Mouse (Mus musculus): ENCODE measurements around the gene Zdhhc13. TPM values are rescaled to one million over a fixed set of nuclear protein-coding genes. Genes with fewer than 3 reads are reported as not detected.
A peak's percentile ranks its signal among the peaks of the same experiment; 100 is the strongest.

Zdhhc13 gene
- polyA plus RNA-seq, 1 experiment from 2014 or later, result 49.7 TPM

GRCm38 (mm10) chr7:48829177-48829910, 40.5 kb downstream of the Zdhhc13 start:
- DNase-seq, result no peak
- no peak overlapping the region for H3K9ac ChIP-seq (replicated peaks; ENCODE audit: low read length)
- no peak overlapping the region for H3K27ac ChIP-seq (replicated peaks; ENCODE audit: low read depth, low read length)
- WGBS, result 85% methylated on average over 5 of the region's 5 CpGs
- H3K4me1 ChIP-seq (ENCODE audit: control insufficient read depth, insufficient read depth, low read length), result 0 out of 2 replicates have a peak, but pooled peaks cover 3% of the 10 kb centered on the region
- H3K9me3 ChIP-seq (ENCODE audit: control insufficient read depth, low read length), result no peaks in the 10 kb centered on the region
- H3K4me2 ChIP-seq (ENCODE audit: low read length), result no peak overlapping the region
- ATAC-seq (ENCODE audit: low FRiP score, low TSS enrichment), result no peak
- H3K4me3 ChIP-seq (replicated peaks; ENCODE audit: low read depth, low read length), result no peak overlapping the region
- H3K36me3 ChIP-seq (ENCODE audit: control insufficient read depth, insufficient read depth, low read length), result peaks cover 37% of the 10 kb centered on the region
- H3K27me3 ChIP-seq (ENCODE audit: control insufficient read depth, insufficient read depth, low read length), result peaks cover 12% of the 10 kb centered on the region; the same call in 1 of the 2 replicates

- no peak overlapping the region for H3K27ac ChIP-seq (replicated peaks; ENCODE audit: low read depth, low read length)
- peaks cover 27% of the 10 kb centered on the region for H3K36me3 ChIP-seq (ENCODE audit: control insufficient read depth, insufficient read depth, low read length)
- no peak overlapping the region for H3K4me2 ChIP-seq (ENCODE audit: low read length)
- ATAC-seq (ENCODE audit: low FRiP score, low TSS enrichment) (no peak), DNase-seq (no peak)
- H3K4me1 ChIP-seq (ENCODE audit: control insufficient read depth, insufficient read depth, low read length), result peaks cover 12% of the 10 kb centered on the region; the same call in 1 of the 2 replicates
- H3K27me3 ChIP-seq (ENCODE audit: control insufficient read depth, insufficient read depth, low read length), result peaks cover 12% of the 10 kb centered on the region; the same call in 1 of the 2 replicates
- H3K9ac ChIP-seq (replicated peaks; ENCODE audit: low read length), result no peak overlapping the region
- no peak overlapping the region for H3K4me3 ChIP-seq (replicated peaks; ENCODE audit: low read depth, low read length)
- no peaks in the 10 kb centered on the region for H3K9me3 ChIP-seq (ENCODE audit: control insufficient read depth, low read length)
- 70% methylated on average over 2 of the region's 2 CpGs for WGBS
Observed at GRCm38 (mm10) chr7:48830395-48830794, 41.6 kb downstream of the Zdhhc13 start.

GRCm38 (mm10) chr7:48832735-48833134, 43.9 kb downstream of the Zdhhc13 start:
- peaks cover 5% of the 10 kb centered on the region for H3K36me3 ChIP-seq (ENCODE audit: control insufficient read depth, insufficient read depth, low read length)
- H3K27ac ChIP-seq (replicated peaks; ENCODE audit: low read depth, low read length), result no peak overlapping the region
- H3K4me1 ChIP-seq (ENCODE audit: control insufficient read depth, insufficient read depth, low read length), result peaks cover 13% of the 10 kb centered on the region; the same call in 1 of the 2 replicates
- DNase-seq (no peak), ATAC-seq (ENCODE audit: low FRiP score, low TSS enrichment) (no peak)
- H3K27me3 ChIP-seq (ENCODE audit: control insufficient read depth, insufficient read depth, low read length), result peaks cover 25% of the 10 kb centered on the region
- 85% methylated on average over 1 of the region's 1 CpGs for WGBS
- no peak overlapping the region for H3K9ac ChIP-seq (replicated peaks; ENCODE audit: low read length)
- no peaks in the 10 kb centered on the region for H3K9me3 ChIP-seq (ENCODE audit: control insufficient read depth, low read length)
- no peak overlapping the region for H3K4me3 ChIP-seq (replicated peaks; ENCODE audit: low read depth, low read length)
- H3K4me2 ChIP-seq (ENCODE audit: low read length), result no peak overlapping the region

GRCm38 (mm10) chr7:48834371-48834970, 45.7 kb downstream of the Zdhhc13 start:
- Histone ChIP-seq H3K4me2 (ENCODE audit: low read length) (no peak overlapping the region), H3K27me3 (ENCODE audit: control insufficient read depth, insufficient read depth, low read length) (peaks cover 41% of the 10 kb centered on the region), H3K4me1 (ENCODE audit: control insufficient read depth, insufficient read depth, low read length) (peaks cover 13% of the 10 kb centered on the region; the same call in 1 of the 2 replicates), H3K36me3 (ENCODE audit: control insufficient read depth, insufficient read depth, low read length) (no peaks in the 10 kb centered on the region), H3K9ac (replicated peaks; ENCODE audit: low read length) (no peak overlapping the region), H3K27ac (replicated peaks; ENCODE audit: low read depth, low read length) (no peak overlapping the region), H3K4me3 (replicated peaks; ENCODE audit: low read depth, low read length) (no peak overlapping the region), H3K9me3 (ENCODE audit: control insufficient read depth, low read length) (no peaks in the 10 kb centered on the region)
- WGBS, result 39% methylated on average over 4 of the region's 4 CpGs
- DNase-seq (peak; percentile 12), ATAC-seq (ENCODE audit: low FRiP score, low TSS enrichment) (no peak)

GRCm38 (mm10) chr7:48834989-48835626, 46.3 kb downstream of the Zdhhc13 start:
- no peaks in the 10 kb centered on the region for H3K36me3 ChIP-seq (ENCODE audit: control insufficient read depth, insufficient read depth, low read length)
- no peak overlapping the region for H3K9ac ChIP-seq (replicated peaks; ENCODE audit: low read length)
- 24% methylated on average over 12 of the region's 12 CpGs for WGBS
- peaks cover 47% of the 10 kb centered on the region for H3K27me3 ChIP-seq (ENCODE audit: control insufficient read depth, insufficient read depth, low read length)
- ATAC-seq (ENCODE audit: low FRiP score, low TSS enrichment) (no peak), DNase-seq (peak; percentile 41)
- no peak overlapping the region for H3K27ac ChIP-seq (replicated peaks; ENCODE audit: low read depth, low read length)
- H3K4me3 ChIP-seq (replicated peaks; ENCODE audit: low read depth, low read length), result no peak overlapping the region
- no peak overlapping the region for H3K4me2 ChIP-seq (ENCODE audit: low read length)
- peaks cover 13% of the 10 kb centered on the region; the same call in 1 of the 2 replicates for H3K4me1 ChIP-seq (ENCODE audit: control insufficient read depth, insufficient read depth, low read length)
- H3K9me3 ChIP-seq (ENCODE audit: control insufficient read depth, low read length), result no peaks in the 10 kb centered on the region

GRCm38 (mm10) chr7:48836949-48837348, 48.1 kb downstream of the Zdhhc13 start:
- no peak overlapping the region for H3K27ac ChIP-seq (replicated peaks; ENCODE audit: low read depth, low read length)
- WGBS, result 87% methylated on average over 6 of the region's 6 CpGs
- peaks cover 13% of the 10 kb centered on the region; the same call in 1 of the 2 replicates for H3K4me1 ChIP-seq (ENCODE audit: control insufficient read depth, insufficient read depth, low read length)
- H3K9me3 ChIP-seq (ENCODE audit: control insufficient read depth, low read length), result no peaks in the 10 kb centered on the region
- ATAC-seq (ENCODE audit: low FRiP score, low TSS enrichment) (no peak), DNase-seq (no peak)
- peaks cover 49% of the 10 kb centered on the region for H3K27me3 ChIP-seq (ENCODE audit: control insufficient read depth, insufficient read depth, low read length)
- H3K4me2 ChIP-seq (ENCODE audit: low read length), result no peak overlapping the region
- H3K36me3 ChIP-seq (ENCODE audit: control insufficient read depth, insufficient read depth, low read length), result no peaks in the 10 kb centered on the region
- no peak overlapping the region for H3K9ac ChIP-seq (replicated peaks; ENCODE audit: low read length)
- H3K4me3 ChIP-seq (replicated peaks; ENCODE audit: low read depth, low read length), result no peak overlapping the region

GRCm38 (mm10) chr7:48838434-48838833, 49.6 kb downstream of the Zdhhc13 start:
- no peak overlapping the region for H3K27ac ChIP-seq (replicated peaks; ENCODE audit: low read depth, low read length)
- H3K36me3 ChIP-seq (ENCODE audit: control insufficient read depth, insufficient read depth, low read length), result no peaks in the 10 kb centered on the region
- DNase-seq, result no peak
- H3K9me3 ChIP-seq (ENCODE audit: control insufficient read depth, low read length), result no peaks in the 10 kb centered on the region
- WGBS, result 77% methylated on average over 2 of the region's 2 CpGs
- no peak overlapping the region for H3K9ac ChIP-seq (replicated peaks; ENCODE audit: low read length)
- peaks cover 47% of the 10 kb centered on the region for H3K27me3 ChIP-seq (ENCODE audit: control insufficient read depth, insufficient read depth, low read length)
- H3K4me1 ChIP-seq (ENCODE audit: control insufficient read depth, insufficient read depth, low read length), result peaks cover 13% of the 10 kb centered on the region; the same call in 1 of the 2 replicates
- no peak for ATAC-seq (ENCODE audit: low FRiP score, low TSS enrichment)
- no peak overlapping the region for H3K4me2 ChIP-seq (ENCODE audit: low read length)
- H3K4me3 ChIP-seq (replicated peaks; ENCODE audit: low read depth, low read length), result no peak overlapping the region

- Histone ChIP-seq H3K9ac (replicated peaks; ENCODE audit: low read length) (no peak overlapping the region), H3K27ac (replicated peaks; ENCODE audit: low read depth, low read length) (no peak overlapping the region), H3K4me1 (ENCODE audit: control insufficient read depth, insufficient read depth, low read length) (no peaks in the 10 kb centered on the region), H3K4me3 (replicated peaks; ENCODE audit: low read depth, low read length) (no peak overlapping the region), H3K4me2 (ENCODE audit: low read length) (no peak overlapping the region), H3K27me3 (ENCODE audit: control insufficient read depth, insufficient read depth, low read length) (peaks cover 47% of the 10 kb centered on the region), H3K36me3 (ENCODE audit: control insufficient read depth, insufficient read depth, low read length) (no peaks in the 10 kb centered on the region), H3K9me3 (ENCODE audit: control insufficient read depth, low read length) (no peaks in the 10 kb centered on the region)
- whole genome bisulfite sequencing, result 92% methylated on average over 2 of the region's 2 CpGs
- DNase-seq, result no peak
- ATAC-seq (ENCODE audit: low FRiP score, low TSS enrichment), result no peak
Observed at GRCm38 (mm10) chr7:48840545-48840944, 51.7 kb downstream of the Zdhhc13 start.
